Mouse (Mus musculus): ENCODE measurements at regions not wholly inside any gene's neighbourhood (a gene's known extent, or its start where the extent isn't known, plus 50 kb on each side); places are given as distances from the start of the nearest gene placed in this dataset.

DNA sequence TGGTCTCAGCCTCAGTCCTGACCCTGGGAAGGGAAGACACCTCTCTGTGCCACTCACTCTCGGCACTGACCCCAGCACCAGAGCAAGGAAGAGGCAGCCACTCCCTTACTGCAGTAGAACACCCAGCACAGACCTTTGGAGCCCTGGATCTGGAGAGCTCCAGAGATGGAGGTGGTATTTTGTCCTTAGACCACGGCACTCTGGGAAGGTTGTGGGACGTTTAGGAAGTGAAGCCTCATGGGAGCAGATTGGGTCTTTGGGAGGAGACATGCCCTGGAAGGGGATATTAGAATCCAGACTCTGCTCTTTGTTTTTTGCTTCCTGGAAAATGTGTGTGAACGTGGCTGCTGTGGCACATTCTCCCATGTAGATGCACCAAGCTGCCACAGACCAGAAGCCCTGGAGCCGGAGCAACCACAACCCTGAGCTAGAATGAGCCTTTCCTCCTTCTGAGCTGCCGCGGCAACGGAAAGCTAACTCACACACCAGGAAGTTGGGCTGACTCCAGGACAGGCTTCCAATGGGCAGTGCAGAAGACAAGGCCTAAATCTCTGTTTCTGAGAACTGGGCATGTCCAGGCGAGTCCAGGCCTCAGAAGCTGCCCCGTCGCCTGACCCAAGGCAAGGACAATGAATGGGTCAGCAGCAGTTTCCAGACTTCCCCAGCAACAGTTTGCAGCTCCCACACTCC lies 356.9 kb upstream of the Kcnab2 start:
- DNase-seq (ENCODE audit: low spot score) (no peak), ATAC-seq (ENCODE audit: insufficient read depth, low read depth) (no peak)
- H3K36me3 ChIP-seq (replicated peaks; ENCODE audit: control insufficient read depth, insufficient read depth, low read length) = no peaks in the 10 kb centered on the region
- TF ChIP-seq CTCF (IDR thresholded peaks at IDR 0.05; ENCODE audit: low read depth) (no peak), EP300 (IDR thresholded peaks at IDR 0.05; ENCODE audit: low read depth) (no peak)
- WGBS = 59% methylated on average over 11 of the region's 11 CpGs
- no peak overlapping the region for H3K27ac ChIP-seq (ENCODE audit: low read depth)
- H3K27me3 ChIP-seq (ENCODE audit: control insufficient read depth, insufficient read depth, low read length) = no peaks in the 10 kb centered on the region
- H3K4me3 ChIP-seq (ENCODE audit: low read depth, low read length) = no peak overlapping the region
- no peak overlapping the region for H3K9ac ChIP-seq (replicated peaks; ENCODE audit: low read depth, low read length)
- H3K4me2 ChIP-seq (ENCODE audit: low read depth, low read length) = no peak overlapping the region
- peaks cover 5% of the 10 kb centered on the region for H3K9me3 ChIP-seq (replicated peaks; ENCODE audit: control insufficient read depth, low read length)
- H3K4me1 ChIP-seq (ENCODE audit: control insufficient read depth, insufficient read depth) = no peaks in the 10 kb centered on the region

DNA sequence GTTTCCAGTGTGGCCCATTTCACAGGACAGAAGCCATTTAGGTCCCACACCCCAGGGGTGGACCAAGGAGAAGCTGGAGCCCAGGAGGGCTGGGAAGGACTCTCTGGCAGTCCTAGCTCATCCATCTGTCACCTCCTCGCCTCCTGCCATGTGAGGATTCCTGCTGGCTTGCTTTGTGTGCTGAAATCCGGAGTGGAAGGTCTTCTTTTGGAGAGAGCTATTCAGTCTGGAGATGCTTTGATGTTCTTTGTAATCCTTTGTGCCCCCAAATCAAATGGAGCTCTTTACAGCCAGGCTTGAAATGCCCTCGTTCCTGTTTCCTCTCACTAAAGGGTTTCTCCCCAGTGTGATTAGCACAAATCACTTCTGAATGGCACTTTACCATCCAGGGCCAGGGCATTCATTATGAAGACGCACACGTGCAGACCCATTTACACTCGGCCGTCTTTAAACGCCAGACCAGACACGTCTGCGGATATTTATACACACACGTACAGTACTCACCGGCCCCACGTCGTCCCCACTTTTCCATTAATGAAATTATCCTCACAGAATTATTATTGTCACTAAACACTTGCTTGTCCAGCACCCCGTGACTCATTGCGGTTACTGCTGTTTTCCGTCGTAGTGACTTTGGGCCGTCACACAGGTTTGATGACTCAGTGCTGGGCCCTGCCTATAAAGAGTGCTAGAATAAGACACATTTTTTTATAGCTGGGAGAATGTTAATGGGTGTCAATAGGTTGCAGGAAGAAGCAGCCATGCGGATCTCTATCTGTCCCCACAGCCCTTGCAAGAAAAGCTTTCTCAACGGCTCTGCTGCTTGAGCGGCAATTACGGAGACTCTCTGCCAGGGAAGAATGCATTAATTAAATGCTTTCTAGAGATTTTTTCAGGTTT lies 356.0 kb upstream of the Kcnab2 start:
- no peak for TF ChIP-seq CTCF (IDR thresholded peaks at IDR 0.05; ENCODE audit: low read depth)
- TF ChIP-seq EP300 (IDR thresholded peaks at IDR 0.05; ENCODE audit: low read depth) = no peak
- DNase-seq (ENCODE audit: low spot score) (no peak), ATAC-seq (ENCODE audit: insufficient read depth, low read depth) (no peak)
- H3K4me2 ChIP-seq (ENCODE audit: low read depth, low read length) = no peak overlapping the region
- WGBS = 62% methylated on average over 23 of the region's 23 CpGs
- no peak overlapping the region for H3K9ac ChIP-seq (replicated peaks; ENCODE audit: low read depth, low read length)
- H3K4me3 ChIP-seq (ENCODE audit: low read depth, low read length) = no peak overlapping the region
- peaks cover 5% of the 10 kb centered on the region for H3K9me3 ChIP-seq (replicated peaks; ENCODE audit: control insufficient read depth, low read length)
- H3K36me3 ChIP-seq (replicated peaks; ENCODE audit: control insufficient read depth, insufficient read depth, low read length) = no peaks in the 10 kb centered on the region
- no peaks in the 10 kb centered on the region for H3K4me1 ChIP-seq (ENCODE audit: control insufficient read depth, insufficient read depth)
- H3K27me3 ChIP-seq (ENCODE audit: control insufficient read depth, insufficient read depth, low read length) = no peaks in the 10 kb centered on the region
- H3K27ac ChIP-seq (ENCODE audit: low read depth) = no peak overlapping the region

DNA sequence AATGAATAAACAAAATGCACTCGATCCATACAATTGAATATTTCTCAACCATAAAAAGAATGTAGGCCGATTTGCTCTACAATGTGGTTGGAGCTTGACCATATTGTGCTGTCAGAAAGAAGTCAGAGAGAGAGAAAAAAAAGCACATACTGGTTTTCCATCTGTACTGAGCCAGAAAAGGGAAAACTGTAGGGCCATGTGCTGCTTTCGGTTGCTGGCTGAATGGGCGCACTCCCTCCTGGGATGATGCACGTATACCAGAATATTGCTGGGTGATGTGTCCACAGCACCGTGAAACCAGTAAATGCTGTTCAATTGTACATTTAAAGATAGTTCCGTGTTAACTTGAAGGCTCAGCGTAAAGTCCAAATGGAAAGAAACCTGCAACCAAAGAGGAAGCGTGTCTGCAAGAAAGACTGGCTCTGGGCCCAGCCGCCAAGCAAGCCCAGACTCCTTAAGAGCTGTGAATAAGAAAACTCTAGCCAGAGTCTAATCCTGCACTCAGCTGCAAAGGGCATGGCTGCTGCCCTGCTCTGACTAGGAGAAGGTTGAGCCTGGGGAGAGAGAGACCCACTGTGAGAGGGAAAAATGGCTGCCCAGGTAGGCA lies 355.2 kb upstream of the Kcnab2 start:
- H3K36me3 ChIP-seq (replicated peaks; ENCODE audit: control insufficient read depth, insufficient read depth, low read length) = no peaks in the 10 kb centered on the region
- no peak overlapping the region for H3K4me2 ChIP-seq (ENCODE audit: low read depth, low read length)
- H3K9ac ChIP-seq (replicated peaks; ENCODE audit: low read depth, low read length) = no peak overlapping the region
- no peak overlapping the region for H3K27ac ChIP-seq (ENCODE audit: low read depth)
- H3K4me3 ChIP-seq (ENCODE audit: low read depth, low read length) = no peak overlapping the region
- H3K4me1 ChIP-seq (ENCODE audit: control insufficient read depth, insufficient read depth) = no peaks in the 10 kb centered on the region
- ATAC-seq (ENCODE audit: insufficient read depth, low read depth) (no peak), DNase-seq (ENCODE audit: low spot score) (no peak)
- TF ChIP-seq CTCF (IDR thresholded peaks at IDR 0.05; ENCODE audit: low read depth) (no peak), EP300 (IDR thresholded peaks at IDR 0.05; ENCODE audit: low read depth) (no peak)
- 78% methylated on average over 10 of the region's 10 CpGs for WGBS
- H3K9me3 ChIP-seq (replicated peaks; ENCODE audit: control insufficient read depth, low read length) = peaks cover 11% of the 10 kb centered on the region
- no peaks in the 10 kb centered on the region for H3K27me3 ChIP-seq (ENCODE audit: control insufficient read depth, insufficient read depth, low read length)

DNA sequence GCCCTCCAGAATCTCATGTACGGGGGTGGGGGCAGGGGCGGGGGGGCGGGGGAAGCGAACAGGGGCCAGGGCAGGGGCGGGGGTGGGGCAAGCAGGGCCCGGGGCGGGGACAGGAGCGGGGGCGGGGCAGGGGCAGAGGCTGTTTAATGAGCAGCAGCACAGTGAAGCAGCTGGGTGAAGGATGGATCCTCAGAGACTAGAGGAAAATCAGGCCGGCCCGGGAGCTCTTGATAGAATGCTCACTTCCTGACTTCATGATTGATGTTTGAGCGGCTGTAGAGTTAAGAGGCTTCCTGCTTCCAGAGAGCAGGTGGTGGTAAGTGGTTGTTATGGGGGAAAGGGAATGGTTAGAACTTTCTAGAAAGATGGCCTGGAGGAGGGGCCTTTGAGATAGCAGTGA lies 347.5 kb upstream of the Kcnab2 start:
- H3K36me3 ChIP-seq (replicated peaks; ENCODE audit: control insufficient read depth, insufficient read depth, low read length) = no peaks in the 10 kb centered on the region
- no peak for TF ChIP-seq CTCF (IDR thresholded peaks at IDR 0.05; ENCODE audit: low read depth)
- TF ChIP-seq EP300 (IDR thresholded peaks at IDR 0.05; ENCODE audit: low read depth) = no peak
- no peak for DNase-seq (ENCODE audit: low spot score)
- no peak for ATAC-seq (ENCODE audit: insufficient read depth, low read depth)
- no peaks in the 10 kb centered on the region for H3K4me1 ChIP-seq (ENCODE audit: control insufficient read depth, insufficient read depth)
- 18% methylated on average over 8 of the region's 12 CpGs for WGBS
- H3K9me3 ChIP-seq (replicated peaks; ENCODE audit: control insufficient read depth, low read length) = peaks cover 7% of the 10 kb centered on the region; the same call in 1 of the 2 replicates
- no peak overlapping the region for H3K4me2 ChIP-seq (ENCODE audit: low read depth, low read length)
- H3K9ac ChIP-seq (replicated peaks; ENCODE audit: low read depth, low read length) = no peak overlapping the region
- H3K27ac ChIP-seq (ENCODE audit: low read depth) = no peak overlapping the region
- no peaks in the 10 kb centered on the region for H3K27me3 ChIP-seq (ENCODE audit: control insufficient read depth, insufficient read depth, low read length)
- H3K4me3 ChIP-seq (ENCODE audit: low read depth, low read length) = no peak overlapping the region

DNA sequence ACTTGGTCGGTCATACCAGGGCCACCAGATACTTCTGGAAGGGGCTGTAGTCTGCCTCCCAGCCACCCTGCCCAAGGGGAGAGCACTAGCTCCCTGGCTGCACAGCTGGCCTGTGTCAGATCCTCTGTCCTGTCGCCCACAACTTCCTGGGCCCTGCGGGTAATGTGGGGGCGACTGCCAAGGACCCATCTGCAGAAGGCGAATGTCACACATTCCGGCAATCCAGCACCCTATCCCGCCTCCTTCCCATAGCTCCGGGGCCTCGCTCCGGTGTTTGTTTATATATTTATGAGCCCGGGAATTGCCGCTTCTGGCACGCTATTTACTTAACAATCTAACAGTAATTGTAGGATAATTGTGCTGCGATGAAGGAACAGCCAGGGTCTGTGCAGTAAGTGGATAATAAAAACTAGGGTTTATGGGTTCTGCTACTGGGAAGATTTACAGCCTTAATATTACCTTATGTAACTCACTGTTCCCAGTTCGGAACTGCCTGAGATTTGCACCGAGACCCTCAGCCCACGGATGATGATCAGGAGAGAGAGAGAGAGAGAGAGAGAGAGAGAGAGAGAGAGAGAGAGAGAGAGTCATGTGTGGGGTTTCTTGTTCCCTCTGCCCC lies 338.6 kb upstream of the Kcnab2 start:
- Histone ChIP-seq H3K36me3 (replicated peaks; ENCODE audit: control insufficient read depth, insufficient read depth, low read length) (no peaks in the 10 kb centered on the region), H3K4me1 (ENCODE audit: control insufficient read depth, insufficient read depth) (no peaks in the 10 kb centered on the region), H3K27ac (ENCODE audit: low read depth) (no peak overlapping the region), H3K9me3 (replicated peaks; ENCODE audit: control insufficient read depth, low read length) (peaks cover 7% of the 10 kb centered on the region; the same call in 1 of the 2 replicates), H3K4me2 (ENCODE audit: low read depth, low read length) (no peak overlapping the region), H3K9ac (replicated peaks; ENCODE audit: low read depth, low read length) (no peak overlapping the region), H3K4me3 (ENCODE audit: low read depth, low read length) (no peak overlapping the region), H3K27me3 (ENCODE audit: control insufficient read depth, insufficient read depth, low read length) (no peaks in the 10 kb centered on the region)
- no peak for DNase-seq (ENCODE audit: low spot score)
- no peak for ATAC-seq (ENCODE audit: insufficient read depth, low read depth)
- no peak for TF ChIP-seq CTCF (IDR thresholded peaks at IDR 0.05; ENCODE audit: low read depth)
- no peak for TF ChIP-seq EP300 (IDR thresholded peaks at IDR 0.05; ENCODE audit: low read depth)
- 70% methylated on average over 17 of the region's 17 CpGs for WGBS

Data from heart, postnatal 0 days (tissue).